Mouse (Mus musculus): ENCODE measurements around the gene Trim38.
"Not testable (repeated sequence)": the region's sequence is repeated elsewhere in the genome, so short reads cannot be mapped to it uniquely, and the experiment has no call there.

The Trim38 gene

DNA sequence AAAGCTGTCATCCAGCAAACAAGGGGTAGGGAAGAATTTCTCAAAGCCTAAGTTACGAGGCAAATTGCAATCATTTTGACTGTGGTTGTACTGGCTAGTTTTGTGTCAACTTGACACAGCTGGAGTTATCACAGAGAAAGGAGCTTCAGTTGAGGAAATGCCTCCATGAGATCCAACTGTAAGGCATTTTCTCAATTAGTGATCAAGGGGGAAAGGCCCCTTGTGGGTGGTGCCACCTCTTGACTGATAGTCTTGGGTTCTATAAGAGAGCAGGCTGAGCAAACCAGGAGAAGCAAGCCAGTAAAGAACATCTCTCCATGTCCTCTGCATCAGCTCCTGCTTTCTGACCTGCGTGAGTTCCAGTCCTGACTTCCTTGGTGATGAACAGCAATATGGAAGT lies at the start of gene Trim38:
Trim38 (plus strand) TSS at position 301 of the 400 bp plus-strand sequence.
- not testable (repeated sequence) for DNase-seq

DNA sequence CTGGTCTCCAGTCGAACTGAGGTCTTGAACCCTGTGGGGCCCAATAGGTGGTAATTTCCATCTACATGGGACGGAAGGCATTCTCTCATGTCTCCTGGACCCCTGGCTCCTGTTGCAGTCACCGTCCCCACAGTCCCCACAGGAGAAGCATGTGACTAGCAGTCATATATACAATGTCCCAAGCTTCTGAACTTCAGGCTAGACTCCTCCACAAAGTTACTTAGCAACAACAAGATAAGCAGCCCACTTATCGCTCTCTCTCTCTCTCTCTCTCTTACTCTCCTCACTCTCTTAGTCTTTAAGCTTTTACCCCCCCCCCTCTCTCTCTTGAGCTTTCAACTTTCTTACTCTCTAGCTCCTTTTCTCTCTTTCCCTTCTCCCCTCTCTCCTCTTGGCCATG lies 45.5 kb upstream of the Trim38 start:
- no peak for DNase-seq

DNA sequence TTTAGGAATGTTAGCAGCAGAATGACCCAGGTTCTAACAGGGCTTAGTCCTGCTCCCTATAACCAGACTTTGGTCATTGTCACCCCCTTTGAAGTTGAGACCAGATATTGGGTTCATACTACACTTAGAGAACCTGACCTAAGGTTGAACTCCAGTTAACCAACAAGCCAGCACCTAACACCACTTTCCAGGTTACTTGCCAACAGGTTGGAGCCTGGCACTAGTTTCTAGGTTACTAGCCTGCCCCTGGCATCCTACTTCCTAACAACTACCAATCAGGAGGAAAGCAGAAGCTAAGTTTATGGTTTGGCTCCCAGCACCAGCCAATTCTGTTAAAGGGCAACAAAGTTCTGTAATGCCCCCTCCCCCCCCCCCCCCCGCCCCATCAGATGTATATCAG lies 44.5 kb upstream of the Trim38 start:
- DNase-seq: no peak

DNA sequence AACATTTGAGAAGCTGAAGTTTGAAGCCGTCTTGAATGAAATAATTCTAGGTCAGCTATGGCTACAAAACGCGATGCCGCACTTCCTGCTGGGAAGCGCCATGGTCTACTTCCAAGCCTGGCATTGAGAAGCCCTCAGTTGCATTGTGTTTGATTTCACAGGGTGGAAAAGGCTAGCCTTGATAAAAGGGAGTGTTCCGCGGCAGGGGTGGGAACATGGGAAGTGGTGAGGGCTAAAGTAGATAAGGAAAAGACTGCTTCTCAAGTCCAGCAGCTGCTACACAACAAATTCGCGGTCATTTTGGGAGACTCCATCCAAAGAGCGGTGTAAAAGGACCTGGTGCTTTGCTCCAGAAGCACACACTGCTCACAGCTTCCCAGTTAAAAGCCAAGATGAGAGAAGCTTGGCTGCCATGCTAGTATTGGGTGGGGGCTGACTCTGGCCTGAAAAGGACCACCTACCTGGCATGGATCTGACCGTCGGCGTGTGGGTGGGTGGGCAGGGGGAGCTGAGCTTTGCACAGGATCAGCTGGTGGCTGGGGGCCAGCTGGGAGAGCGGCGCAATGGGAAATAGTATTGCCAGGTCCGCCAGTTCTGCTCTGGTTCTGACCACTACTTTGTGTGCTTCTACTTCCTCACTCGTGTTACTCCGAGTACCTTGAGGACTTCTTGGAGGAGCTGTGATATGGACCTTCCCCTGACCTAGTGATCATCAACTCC lies 41.1 kb upstream of the Trim38 start:
- no peak for DNase-seq

DNA sequence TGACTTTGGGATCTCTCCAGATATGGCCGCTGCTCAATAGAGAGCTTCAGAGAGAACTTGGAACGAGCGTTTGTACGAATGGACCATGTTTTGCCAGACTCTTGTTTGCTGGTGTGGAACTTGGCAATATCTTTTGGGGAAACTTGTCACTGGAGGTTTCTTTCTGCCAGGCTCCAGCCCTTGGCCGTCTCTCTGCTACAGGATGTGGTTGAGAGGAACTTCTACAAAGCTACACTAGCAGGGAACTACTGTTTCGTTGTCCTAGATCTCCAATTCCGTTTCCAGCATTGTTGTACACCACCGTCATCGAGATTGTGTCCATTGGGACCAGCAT lies 40.6 kb upstream of the Trim38 start:
- peak; percentile 49 for DNase-seq

DNA sequence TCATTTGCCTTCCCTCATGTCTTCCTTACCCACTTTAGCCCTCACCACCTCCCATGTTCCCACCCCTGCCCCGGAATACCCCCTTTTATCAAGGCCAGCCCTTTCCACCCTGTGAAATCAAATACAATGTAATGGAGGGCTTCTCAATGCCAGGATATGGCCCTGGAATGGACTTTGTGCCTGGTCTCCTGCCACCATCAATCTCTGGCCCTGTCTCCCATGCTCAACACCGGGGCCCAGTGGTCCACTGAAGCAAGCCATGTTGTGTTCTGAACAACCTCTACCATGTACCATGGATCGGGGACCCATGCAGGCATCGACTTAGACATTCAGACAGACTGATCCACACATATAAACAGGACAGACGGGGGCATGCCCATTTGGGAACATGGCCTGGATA lies 40.0 kb upstream of the Trim38 start:
- DNase-seq: no peak

DNA sequence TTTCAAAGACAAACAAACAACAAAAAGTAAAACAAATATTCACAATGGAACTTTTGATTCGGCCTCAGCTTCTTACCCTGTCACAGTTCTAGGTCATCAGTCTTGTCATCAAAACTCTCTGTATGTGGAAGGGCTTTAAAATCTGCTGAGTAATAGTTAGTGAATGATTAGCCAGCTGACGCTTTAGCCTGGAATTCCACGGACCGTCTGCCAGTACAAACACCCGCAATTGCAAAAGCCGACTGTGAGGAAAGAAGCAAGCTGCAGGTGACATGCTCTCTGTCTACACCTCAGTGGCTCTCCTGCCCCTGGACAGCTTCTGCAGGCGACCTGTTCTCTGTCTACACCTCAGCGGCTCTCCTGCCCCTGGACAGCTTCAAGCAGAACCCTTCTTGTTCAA lies 39.2 kb upstream of the Trim38 start:
- DNase-seq: no peak

DNA sequence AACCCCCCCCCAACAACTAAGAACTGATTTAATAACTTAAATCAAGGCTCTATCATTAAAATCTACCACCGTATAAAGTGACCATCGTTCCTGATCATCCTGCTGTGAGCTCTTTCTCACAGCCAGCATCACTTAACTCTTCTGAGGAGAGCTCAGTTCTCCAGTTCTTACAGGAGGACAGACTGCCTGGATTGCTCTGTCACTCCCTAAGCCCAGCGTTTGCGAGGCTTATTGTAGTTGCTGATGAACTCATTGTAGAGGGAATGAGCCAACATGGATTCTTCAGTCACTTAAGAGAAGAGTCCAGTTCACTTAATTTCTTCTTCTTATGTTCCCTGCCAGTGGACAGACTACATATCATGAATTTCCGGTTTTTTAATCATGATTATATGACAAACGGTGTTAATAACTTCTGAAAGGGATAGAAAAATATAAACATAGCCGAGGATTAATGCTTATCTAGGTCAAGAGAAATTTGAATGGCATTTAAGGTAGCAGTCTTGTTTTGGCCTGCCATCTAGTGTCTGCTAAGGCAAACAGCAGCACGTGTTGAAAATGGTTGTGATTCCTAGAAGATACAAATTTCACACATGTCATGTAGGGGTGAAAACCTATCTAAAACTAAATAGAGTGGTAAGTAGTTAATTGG lies 37.4 kb upstream of the Trim38 start:
- peak; percentile 45 for DNase-seq

DNA sequence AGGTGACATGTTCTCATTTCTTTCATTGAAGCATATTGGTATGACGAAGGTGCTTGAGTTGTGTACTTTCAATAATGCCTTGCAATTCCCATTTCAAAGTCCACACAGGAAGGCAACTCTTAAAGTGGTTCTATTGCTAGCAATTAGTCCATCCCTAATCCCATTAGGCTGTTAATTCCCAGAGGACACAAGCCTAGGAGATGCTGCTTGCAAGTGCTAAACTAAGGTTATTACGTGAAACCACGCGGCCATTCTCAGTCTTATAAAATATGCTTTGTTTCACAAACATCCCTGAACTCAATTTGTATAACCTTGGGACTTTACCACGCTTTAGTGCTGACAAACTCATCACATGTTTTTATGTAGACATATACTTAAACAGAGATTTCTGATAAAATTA lies 32.6 kb upstream of the Trim38 start:
- DNase-seq: no peak

DNA sequence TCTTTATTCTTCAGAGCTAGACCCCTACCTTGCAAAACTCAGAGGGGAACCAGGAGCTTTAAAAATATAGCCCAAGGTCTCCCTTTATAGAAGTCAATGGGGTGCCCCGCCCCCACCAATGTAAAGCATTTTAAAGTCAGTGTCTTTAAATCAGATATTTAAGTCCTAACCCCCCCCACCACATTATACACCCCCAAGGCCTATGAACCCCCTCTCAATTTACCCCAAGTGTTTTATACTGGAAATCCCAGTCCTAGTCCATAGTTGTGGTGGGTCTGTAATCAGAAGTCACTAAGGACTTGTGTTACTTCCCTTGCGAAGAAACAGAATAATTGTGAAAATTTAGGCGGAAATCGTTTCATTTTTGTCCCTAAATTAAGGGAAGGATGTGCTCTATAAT lies 31.7 kb upstream of the Trim38 start:
- DNase-seq: peak; percentile 74

DNA sequence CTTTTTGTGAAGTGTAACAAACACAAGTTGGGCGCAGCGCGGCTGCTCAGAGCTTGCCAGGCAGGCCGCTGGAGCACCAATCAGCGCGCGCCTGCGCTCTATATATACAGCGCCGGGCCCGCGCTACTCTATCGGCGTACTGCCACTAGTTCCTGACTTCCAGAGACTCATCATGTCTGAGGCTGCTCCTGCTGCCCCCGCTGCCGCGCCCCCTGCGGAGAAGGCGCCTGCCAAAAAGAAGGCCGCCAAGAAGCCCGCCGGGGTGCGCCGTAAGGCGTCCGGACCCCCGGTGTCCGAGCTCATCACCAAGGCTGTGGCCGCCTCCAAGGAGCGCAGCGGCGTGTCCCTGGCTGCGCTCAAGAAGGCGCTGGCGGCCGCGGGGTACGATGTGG lies 31.0 kb upstream of the Trim38 start, which contains the start of gene Hist1h1c:
Hist1h1c (plus strand) TSS at position 132 of the 392 bp plus-strand sequence.
- DNase-seq: peak; percentile 97

DNA sequence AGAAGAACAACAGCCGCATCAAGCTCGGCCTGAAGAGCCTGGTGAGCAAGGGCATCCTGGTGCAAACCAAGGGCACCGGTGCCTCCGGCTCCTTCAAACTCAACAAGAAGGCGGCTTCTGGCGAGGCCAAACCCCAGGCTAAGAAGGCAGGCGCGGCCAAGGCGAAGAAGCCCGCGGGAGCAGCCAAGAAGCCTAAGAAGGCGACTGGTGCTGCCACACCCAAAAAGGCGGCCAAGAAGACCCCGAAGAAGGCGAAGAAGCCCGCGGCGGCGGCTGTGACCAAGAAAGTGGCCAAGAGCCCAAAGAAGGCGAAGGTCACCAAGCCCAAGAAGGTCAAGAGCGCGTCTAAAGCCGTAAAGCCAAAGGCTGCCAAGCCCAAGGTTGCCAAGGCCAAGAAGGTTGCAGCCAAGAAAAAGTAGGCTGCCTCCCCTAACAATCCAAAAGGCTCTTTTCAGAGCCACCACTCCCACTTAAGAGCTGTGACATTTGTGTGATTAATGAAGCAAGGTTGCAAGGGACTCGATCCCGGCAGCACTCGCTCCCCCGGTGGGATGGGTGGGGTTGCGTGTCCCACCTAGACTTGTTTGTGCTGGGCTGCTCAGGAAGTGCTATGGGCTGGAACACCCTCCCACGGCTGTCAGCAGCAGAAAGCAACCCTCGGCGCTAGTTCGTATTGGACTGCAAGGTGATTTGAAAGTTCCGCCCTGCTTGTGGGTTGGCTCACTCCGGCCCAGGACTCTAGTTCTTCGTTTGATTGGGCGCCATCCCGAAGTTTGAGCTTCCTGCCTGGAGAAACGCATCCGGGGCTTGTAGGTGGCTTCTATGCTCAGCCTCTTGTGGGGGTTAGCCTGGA lies 30.4 kb upstream of the Trim38 start:
- DNase-seq: peak; percentile 88

DNA sequence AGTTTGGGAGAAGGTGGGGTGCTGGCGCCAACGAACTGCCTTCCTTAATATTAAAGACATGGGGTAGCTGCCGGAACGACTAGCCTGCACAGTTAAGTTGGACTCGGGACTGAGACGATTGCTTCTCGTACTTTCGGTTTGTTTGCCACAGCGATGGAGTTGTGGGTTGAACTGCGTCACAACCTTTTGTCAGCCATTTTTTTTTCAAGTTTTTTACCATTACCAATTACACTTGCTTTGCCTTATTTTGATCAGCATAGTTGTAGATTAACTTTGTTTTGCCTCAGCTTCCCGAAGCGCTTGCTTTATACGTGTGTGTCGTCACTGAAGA lies 29.8 kb upstream of the Trim38 start:
- no peak for DNase-seq

DNA sequence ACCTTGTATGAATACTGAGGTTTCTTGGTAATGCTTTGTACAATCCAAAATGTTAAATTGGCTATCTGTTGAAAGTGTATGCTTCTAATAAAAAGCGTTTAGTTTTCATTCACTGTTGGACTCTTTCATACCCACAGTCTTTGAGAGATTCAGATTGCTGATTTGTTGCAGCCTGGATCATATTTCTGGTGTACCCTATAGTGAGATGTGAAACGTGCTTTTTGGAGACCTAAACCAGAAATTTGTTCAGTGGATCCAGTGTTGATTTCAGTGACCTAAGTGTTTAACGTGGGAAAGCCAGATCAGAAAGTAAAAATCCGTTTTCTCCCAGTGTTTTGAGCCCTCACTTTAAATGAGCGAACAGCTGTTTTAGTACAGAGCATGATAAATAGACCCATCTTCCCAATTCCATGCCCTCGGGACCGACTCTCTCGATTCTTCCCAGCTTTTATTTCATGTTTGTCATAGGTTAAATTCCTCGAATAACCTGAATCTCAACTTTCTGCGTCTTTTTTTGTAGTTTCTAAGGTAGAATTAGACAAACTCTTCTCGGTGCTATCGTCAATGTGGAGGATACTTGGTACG lies 29.4 kb upstream of the Trim38 start:
- DNase-seq: no peak

DNA sequence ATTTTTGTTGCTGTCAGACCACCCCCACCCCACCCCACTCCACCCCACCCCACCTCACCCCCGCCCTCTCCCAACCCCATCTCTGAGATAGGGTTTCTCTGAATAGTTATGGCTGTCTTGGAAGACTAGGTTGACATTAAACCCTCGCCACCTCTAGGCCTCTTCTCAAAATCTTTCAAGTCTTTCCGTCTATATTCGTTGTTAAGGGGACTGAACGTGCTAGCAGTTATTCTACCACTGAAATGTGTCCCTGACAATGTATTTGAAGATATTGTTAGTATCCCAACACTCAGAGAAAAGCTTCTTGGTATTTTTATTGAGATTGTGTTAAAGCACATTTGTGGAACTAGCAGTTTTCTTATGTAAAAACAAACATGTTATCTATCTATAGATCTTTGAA lies 28.8 kb upstream of the Trim38 start:
- no peak for DNase-seq

DNA sequence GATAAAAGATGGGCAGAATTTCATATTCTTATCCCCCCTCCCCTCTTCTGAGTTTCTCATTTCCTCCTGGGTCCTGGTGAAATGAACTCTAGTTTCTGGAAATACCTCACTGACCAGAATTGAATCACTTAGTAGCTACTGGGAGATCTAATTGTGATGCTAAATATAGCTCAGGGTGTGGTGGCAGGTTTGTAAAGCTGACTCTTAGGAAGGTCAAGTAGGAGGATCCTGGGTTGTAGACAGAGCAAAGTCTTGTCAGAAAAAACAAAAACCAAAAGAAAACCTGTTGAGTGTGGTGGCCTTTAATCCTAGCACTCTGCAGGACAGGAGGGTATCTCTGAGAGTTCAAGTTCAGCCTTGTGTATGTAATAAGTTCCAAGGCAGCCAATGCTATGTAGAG lies 27.7 kb upstream of the Trim38 start:
- no peak for DNase-seq

DNA sequence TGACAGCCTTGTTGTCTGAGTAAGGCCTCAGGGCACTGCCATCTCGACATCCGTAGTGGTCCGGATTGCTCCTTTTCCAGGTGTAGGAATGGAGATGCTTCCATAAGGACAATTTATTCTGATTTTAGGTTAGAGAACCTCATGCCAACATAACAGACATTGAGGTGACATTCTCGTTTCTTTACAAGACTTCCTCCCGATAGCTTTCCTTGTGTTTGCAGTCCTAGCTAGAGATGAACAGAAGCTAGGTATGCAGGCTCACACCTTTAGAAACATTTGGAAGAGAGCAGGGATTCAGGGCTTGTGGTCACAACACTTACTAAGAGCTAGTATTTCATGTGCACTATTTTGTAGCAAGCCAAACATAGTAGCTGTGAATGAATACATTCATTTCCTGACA lies 26.5 kb upstream of the Trim38 start:
- no peak for DNase-seq

DNA sequence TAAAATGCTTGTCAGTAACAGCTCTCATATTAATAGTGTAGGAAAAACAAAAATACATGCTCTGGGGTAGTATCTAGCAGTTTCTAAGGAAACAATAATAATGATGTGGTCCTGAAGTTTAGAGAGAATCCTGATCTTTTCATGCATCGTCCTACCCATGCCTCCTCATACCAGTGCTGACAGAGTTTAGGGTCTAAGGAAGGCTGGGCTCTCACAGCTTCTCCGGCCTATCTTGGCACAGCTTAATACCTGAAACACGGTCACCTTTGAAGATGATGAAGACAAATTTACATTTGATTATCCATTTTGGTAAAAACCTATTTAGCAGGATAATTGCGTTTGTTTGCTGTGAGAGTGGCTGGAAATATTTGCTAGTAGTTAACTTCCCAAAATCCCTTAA lies 25.8 kb upstream of the Trim38 start:
- no peak for DNase-seq

DNA sequence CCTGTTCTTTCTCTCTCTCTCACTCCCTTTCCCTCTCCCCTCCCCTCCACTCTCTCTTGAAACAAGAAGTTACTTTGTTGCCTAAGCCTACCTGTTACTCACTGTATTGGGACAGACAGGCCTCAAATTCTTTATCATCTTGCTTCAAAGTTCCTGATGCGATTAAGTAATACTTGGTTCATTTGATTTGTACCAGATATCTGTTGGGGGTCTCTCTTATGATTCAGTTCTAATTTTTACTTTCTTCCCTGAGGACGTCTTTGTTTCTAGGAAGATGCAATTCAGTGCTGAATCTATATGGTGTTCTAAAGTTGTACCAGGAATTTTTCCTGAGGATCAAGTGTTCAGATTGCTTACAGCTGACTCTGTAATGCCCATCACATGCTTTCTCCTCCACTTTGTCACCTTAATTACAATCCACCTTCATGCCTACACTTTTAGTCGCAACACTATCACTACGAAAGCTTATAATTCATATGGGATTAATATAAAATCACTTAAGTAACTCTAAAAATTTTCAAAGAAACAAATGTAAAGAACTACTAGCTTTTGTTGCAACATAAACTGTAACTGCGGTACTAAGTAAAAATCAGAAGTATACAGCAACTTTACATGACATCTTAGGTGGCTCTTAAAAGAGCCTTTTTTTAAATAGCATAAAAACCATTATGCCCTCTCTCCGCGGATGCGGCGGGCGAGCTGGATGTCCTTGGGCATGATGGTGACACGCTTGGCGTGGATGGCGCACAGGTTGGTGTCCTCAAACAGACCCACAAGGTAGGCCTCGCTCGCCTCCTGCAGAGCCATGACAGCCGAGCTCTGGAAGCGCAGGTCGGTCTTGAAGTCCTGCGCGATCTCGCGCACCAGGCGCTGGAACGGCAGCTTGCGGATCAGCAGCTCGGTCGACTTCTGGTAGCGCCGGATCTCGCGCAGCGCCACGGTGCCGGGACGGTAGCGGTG lies 25.0 kb upstream of the Trim38 start:
- peak; percentile 32 for DNase-seq

DNA sequence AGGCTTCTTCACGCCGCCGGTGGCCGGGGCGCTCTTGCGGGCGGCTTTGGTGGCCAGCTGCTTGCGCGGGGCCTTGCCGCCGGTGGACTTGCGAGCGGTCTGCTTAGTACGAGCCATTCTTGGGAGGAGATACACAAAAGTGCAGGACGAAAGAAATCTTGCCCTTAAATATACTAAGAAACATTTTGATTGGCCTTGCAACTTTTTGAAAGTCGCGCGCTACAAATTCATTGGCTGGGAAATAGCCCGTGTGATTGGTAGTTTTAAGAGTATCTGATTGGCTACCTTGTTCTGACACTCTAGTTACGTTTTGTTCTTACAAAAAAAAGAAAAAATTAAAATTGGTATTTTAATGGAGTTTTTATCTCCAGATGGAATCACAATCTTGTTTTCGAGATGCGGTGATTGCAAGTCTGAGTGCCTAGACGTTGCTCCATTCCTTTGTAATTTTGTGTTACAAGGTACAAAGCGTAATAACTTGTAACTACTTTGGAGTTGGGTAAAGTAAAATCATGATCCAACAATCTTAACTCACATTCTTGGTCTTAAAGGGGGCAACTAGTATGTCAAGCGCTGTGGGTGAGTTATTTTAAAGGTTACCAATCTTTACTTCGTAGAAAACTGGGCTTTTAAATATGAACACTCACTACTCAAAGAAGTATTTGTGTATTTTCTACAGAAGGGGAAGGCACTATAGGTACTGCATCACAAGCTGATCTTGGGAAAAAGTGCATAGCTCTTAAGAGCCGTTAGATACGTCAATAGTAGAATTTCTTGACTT lies 24.1 kb upstream of the Trim38 start, which contains the start of gene Hist1h3c:
Hist1h3c (minus strand) TSS at position 222 of the 781 bp plus-strand sequence.
- peak; percentile 91 for DNase-seq
